Mouse (Mus musculus) intestine, embryonic 14.5 days (tissue): Measurements from ENCODE around the gene Xk. TPM values are rescaled to one million over a fixed set of nuclear protein-coding genes. Genes with fewer than 3 reads are reported as not detected.

ENCODE experiments used
- ATAC-seq: fragments of 200-750 bp; cut with Nextera tagmentation; replicated peaks from 2 replicates; pipeline ENCODE4 v1.8.0; 2017; ENCODE audit warnings: low read depth, moderate number of reproducible peaks, moderate TSS enrichment, moderate library complexity; ENCODE audit not compliant: low FRiP score, low TSS enrichment
- DNase-seq: peaks from one replicate; pipeline ENCODE4 v3.0.0-alpha.2; 2018; ENCODE audit warnings: low spot score
- H3K27ac ChIP-seq: fragments of 300-500 bp; sonication (generic); 2 replicates; pipeline ENCODE4 v1.5.1; 2014; ENCODE audit warnings: low read depth, mild to moderate bottlenecking, control low read depth
- H3K27me3 ChIP-seq: fragments of 300-500 bp; sonication (generic); replicated peaks from 2 replicates; pipeline ENCODE4 v1.6.1; 2014; ENCODE audit warnings: low read length, control low read depth; ENCODE audit not compliant: control insufficient read depth, insufficient read depth
- H3K36me3 ChIP-seq: fragments of 300-500 bp; sonication (generic); 2 replicates; pipeline ENCODE4 v1.6.1; 2014; ENCODE audit warnings: low read length, control low read depth; ENCODE audit not compliant: control insufficient read depth, insufficient read depth
- H3K4me1 ChIP-seq: fragments of 300-500 bp; sonication (generic); replicated peaks from 2 replicates; pipeline ENCODE4 v1.6.1; 2014; ENCODE audit warnings: low read length, control low read depth, mixed read lengths; ENCODE audit not compliant: control insufficient read depth, insufficient read depth
- H3K4me2 ChIP-seq: fragments of 300-500 bp; sonication (generic); 2 replicates; pipeline ENCODE4 v1.6.1; 2014; ENCODE audit warnings: low read length
- H3K4me3 ChIP-seq: fragments of 300-500 bp; sonication (generic); 2 replicates; pipeline ENCODE4 v1.5.1; 2014; ENCODE audit warnings: low read depth, low read length, control low read depth, mixed read lengths
- H3K9ac ChIP-seq: fragments of 300-500 bp; sonication (generic); 2 replicates; pipeline ENCODE4 v1.6.1; 2014; ENCODE audit warnings: mild to moderate bottlenecking, low read length
- H3K9me3 ChIP-seq: fragments of 300-500 bp; sonication (generic); 2 replicates; pipeline ENCODE4 v1.6.1; 2016; ENCODE audit warnings: low read length, control low read depth; ENCODE audit not compliant: control insufficient read depth
- WGBS: fragments of 180-500 bp; shearing (Covaris S2); extraction: QIAGEN DNeasy Blood & Tissue Kit; methylation state at CpG from one replicate; pipeline ENCODE4 v1.1.7; 2014; 5-methylcytosine and 5-hydroxymethylcytosine counted together
- polyA plus RNA-seq: library from polyadenylated mRNA; unstranded; fragments of >200 nt; fragmentation: Nextera tagmentation; extraction: Ambion mirVana; gene quantifications from 2 replicates; pipeline ENCODE4 v1.2.1, GENCODE M21; 2014

Xk gene
- 4.2 and 4.6 TPM in 2 replicates for polyA plus RNA-seq

DNA sequence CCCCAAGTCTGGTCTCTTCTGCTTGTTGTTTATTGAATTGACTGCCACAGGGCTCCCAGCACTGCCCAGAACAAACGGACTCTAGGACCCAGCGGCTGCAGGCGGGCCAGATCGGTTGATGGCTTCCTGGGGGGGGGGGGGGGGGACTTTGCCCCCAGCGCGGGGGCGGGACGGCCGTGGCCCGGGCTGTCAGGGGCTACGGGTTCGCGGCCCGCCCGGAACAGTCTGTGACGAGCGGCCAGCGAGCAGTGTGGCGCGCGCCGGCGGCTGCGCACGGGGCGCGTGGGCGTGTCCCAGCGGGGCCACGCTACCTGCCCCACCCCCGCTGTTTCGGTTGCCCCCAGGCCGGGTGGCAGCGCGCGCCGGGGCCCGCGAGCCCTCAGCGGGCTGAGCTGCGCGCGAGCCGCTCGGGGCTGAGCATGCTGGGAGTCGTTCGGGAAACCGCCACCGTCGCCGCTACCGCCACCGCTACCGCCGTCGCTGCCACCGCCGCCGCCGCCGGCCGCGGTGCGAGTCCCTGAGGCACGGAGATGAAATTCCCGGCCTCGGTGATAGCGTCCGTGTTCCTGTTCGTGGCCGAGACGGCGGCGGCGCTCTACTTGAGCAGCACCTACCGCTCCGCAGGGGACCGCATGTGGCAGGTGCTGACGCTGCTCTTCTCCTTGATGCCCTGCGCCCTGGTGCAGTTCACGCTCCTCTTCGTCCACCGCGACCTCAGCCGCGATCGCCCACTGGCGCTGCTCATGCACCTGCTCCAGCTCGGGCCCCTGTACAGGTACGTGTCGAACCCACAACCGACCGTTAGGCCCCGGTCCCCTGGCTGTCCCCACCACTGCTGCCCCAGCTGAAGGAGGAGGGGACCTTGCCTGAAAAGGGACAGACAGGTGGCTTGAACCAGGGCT lies at the start of gene Xk:
TSS of gene Xk (plus strand) at position 297 of the 902 bp plus-strand sequence.
- H3K9me3 ChIP-seq = no peaks in the 10 kb centered on the region
- H3K27me3 ChIP-seq = no peaks in the 10 kb centered on the region
- peak within 1 kb of the TSS; percentile 45 for H3K9ac ChIP-seq
- H3K4me3 ChIP-seq = peak within 1 kb of the TSS; percentile 46
- H3K36me3 ChIP-seq = no peaks in the 10 kb centered on the region
- ATAC-seq (peak; percentile 91), DNase-seq (peak; percentile 72)
- H3K4me1 ChIP-seq = no peaks in the 10 kb centered on the region
- 0 out of 2 replicates have a peak within 1 kb of the TSS, but pooled peaks have one; percentile 22 for H3K27ac ChIP-seq
- 8% methylated on average over 60 of the region's 94 CpGs for WGBS
- peak within 1 kb of the TSS; percentile 40 for H3K4me2 ChIP-seq

GRCm38 (mm10) chrX:9227105-9227504 lies 45.5 kb upstream of the Xk start:
- no peak for ATAC-seq
- DNase-seq = no peak
- Histone ChIP-seq H3K9me3 (no peaks in the 10 kb centered on the region), H3K4me2 (no peak overlapping the region), H3K27ac (no peak overlapping the region), H3K4me1 (no peaks in the 10 kb centered on the region), H3K27me3 (no peaks in the 10 kb centered on the region), H3K36me3 (no peaks in the 10 kb centered on the region), H3K9ac (no peak overlapping the region), H3K4me3 (no peak overlapping the region)
- 67% methylated on average over 2 of the region's 2 CpGs for WGBS

DNA sequence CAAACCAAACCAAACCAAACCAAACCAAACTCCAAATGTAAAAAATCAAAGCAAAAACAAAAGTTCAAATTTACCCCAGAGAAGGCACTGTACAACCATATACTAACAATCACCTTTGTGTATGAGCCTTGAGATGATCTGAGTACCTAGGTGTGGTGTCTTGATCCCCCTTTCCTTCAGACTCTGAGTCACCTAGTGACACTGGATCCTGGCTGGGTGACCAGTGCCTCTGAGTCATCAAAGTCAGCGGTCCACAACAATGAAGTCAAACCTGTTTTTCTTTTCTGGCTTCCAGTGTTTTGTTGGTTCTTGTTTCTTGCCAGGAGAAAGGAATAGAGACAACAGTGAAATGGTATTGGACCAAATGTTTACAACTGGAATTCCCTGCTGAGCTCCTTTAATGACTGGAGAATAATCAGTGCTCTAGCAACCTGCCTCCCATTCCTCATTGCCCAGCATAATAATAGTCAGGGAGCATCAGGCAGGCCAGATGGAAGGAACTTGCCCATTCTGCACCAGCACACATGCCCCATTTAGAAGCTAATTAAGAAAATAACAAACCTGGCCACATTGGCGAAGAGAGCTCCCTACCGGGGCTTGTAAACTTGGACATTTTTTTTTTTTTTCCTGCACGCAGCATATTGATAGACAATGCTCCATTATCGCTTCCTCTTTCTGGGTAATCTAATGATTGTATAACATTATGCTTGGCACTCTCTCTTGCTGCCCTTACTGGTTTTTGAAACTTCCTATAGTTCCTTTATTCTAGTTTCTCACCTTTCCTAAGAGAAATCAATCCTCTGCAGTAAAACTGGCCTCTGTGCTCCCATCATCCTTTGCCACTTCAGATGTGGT lies 31.6 kb upstream of the Xk start:
- ATAC-seq = no peak
- no peak overlapping the region for H3K9ac ChIP-seq
- WGBS = 82% methylated on average over 5 of the region's 5 CpGs

GRCm38 (mm10) chrX:9243381-9243864 lies 29.1 kb upstream of the Xk start:
- no peak overlapping the region for H3K27ac ChIP-seq
- no peaks in the 10 kb centered on the region for H3K27me3 ChIP-seq
- no peaks in the 10 kb centered on the region for H3K4me1 ChIP-seq
- ATAC-seq (0 out of 2 replicates have a peak, but pooled peaks have one; percentile 36), DNase-seq (no peak)
- H3K36me3 ChIP-seq = no peaks in the 10 kb centered on the region
- no peak overlapping the region for H3K4me2 ChIP-seq
- no peak overlapping the region for H3K9ac ChIP-seq
- no peak overlapping the region for H3K4me3 ChIP-seq
- WGBS = 51% methylated on average over 8 of the region's 8 CpGs
- H3K9me3 ChIP-seq = no peaks in the 10 kb centered on the region

More for the DNA sequence above, 31.6 kb upstream of the Xk start:
- H3K27me3 ChIP-seq = no peaks in the 10 kb centered on the region
- no peak overlapping the region for H3K4me2 ChIP-seq
- no peaks in the 10 kb centered on the region for H3K4me1 ChIP-seq
- no peak for DNase-seq
- H3K9me3 ChIP-seq = no peaks in the 10 kb centered on the region
- H3K4me3 ChIP-seq = no peak overlapping the region
- no peaks in the 10 kb centered on the region for H3K36me3 ChIP-seq
- H3K27ac ChIP-seq = no peak overlapping the region

GRCm38 (mm10) chrX:9244603-9245336 lies 27.8 kb upstream of the Xk start:
- Histone ChIP-seq H3K9ac (no peak overlapping the region), H3K4me3 (no peak overlapping the region), H3K36me3 (no peaks in the 10 kb centered on the region), H3K9me3 (no peaks in the 10 kb centered on the region), H3K27ac (no peak overlapping the region), H3K4me1 (no peaks in the 10 kb centered on the region), H3K27me3 (no peaks in the 10 kb centered on the region), H3K4me2 (no peak overlapping the region)
- ATAC-seq (peak; percentile 62; the same call in 1 of the 2 replicates), DNase-seq (no peak)
- WGBS = 70% methylated on average over 12 of the region's 12 CpGs

- no peaks in the 10 kb centered on the region for H3K4me1 ChIP-seq
- no peaks in the 10 kb centered on the region for H3K9me3 ChIP-seq
- H3K4me2 ChIP-seq = no peak overlapping the region
- no peak overlapping the region for H3K9ac ChIP-seq
- ATAC-seq (no peak), DNase-seq (no peak)
- H3K4me3 ChIP-seq = no peak overlapping the region
- no peak overlapping the region for H3K27ac ChIP-seq
- 55% methylated on average over 5 of the region's 5 CpGs for WGBS
- no peaks in the 10 kb centered on the region for H3K27me3 ChIP-seq
- H3K36me3 ChIP-seq = no peaks in the 10 kb centered on the region
These were observed 23.6 kb upstream of the Xk start for GRCm38 (mm10) chrX:9248911-9249310.

DNA sequence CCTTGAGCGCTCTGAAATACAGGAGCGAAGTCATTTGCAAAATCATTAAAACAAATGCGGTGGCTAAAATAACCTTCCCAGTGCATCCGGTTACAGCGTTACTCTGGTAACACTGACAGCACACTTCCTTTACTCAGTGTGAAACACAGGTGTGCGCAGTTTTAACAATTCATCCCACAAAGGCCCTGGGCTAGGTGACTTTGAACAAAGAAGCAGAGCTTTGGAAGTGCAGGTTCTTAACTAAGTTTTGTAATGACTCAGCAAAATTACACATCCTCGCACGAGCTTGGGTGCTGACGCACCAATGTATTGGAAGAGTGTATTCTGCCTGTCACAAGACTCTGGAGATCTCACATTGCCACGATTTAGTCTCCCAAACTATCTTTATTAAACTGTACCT lies 18.6 kb upstream of the Xk start:
- no peak overlapping the region for H3K9ac ChIP-seq
- ATAC-seq (no peak), DNase-seq (no peak)
- H3K36me3 ChIP-seq = no peaks in the 10 kb centered on the region
- 81% methylated on average over 10 of the region's 10 CpGs for WGBS
- H3K27ac ChIP-seq = no peak overlapping the region
- H3K4me3 ChIP-seq = no peak overlapping the region
- H3K9me3 ChIP-seq = no peaks in the 10 kb centered on the region
- no peaks in the 10 kb centered on the region for H3K27me3 ChIP-seq
- no peak overlapping the region for H3K4me2 ChIP-seq
- no peaks in the 10 kb centered on the region for H3K4me1 ChIP-seq

DNA sequence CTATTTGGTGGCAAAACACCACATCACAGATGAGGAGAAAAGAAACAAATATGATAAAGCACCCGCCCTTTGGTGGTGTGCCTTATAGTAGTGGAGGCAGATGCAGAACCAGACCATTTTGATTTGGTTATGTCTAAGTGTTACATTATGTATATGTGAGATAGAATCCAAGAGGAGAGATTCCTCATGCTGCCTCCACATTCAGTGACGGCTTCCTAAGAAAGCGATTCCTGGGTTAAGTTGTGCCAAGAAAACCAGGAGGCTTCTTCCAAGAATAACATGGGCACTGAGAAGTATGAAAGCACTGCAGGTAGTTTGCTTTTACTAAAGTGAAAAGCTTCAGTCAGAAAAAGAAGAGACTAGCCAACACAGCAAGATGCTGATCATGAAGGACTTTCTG lies 17.7 kb upstream of the Xk start:
- no peak overlapping the region for H3K4me2 ChIP-seq
- ATAC-seq = no peak
- H3K36me3 ChIP-seq = no peaks in the 10 kb centered on the region
- DNase-seq = no peak
- H3K4me3 ChIP-seq = no peak overlapping the region
- no peaks in the 10 kb centered on the region for H3K9me3 ChIP-seq
- no peak overlapping the region for H3K27ac ChIP-seq
- no peak overlapping the region for H3K9ac ChIP-seq
- 94% methylated on average over 3 of the region's 3 CpGs for WGBS
- H3K4me1 ChIP-seq = no peaks in the 10 kb centered on the region
- no peaks in the 10 kb centered on the region for H3K27me3 ChIP-seq
